Mouse (Mus musculus): ENCODE measurements around the gene Tmeff1.

DNA sequence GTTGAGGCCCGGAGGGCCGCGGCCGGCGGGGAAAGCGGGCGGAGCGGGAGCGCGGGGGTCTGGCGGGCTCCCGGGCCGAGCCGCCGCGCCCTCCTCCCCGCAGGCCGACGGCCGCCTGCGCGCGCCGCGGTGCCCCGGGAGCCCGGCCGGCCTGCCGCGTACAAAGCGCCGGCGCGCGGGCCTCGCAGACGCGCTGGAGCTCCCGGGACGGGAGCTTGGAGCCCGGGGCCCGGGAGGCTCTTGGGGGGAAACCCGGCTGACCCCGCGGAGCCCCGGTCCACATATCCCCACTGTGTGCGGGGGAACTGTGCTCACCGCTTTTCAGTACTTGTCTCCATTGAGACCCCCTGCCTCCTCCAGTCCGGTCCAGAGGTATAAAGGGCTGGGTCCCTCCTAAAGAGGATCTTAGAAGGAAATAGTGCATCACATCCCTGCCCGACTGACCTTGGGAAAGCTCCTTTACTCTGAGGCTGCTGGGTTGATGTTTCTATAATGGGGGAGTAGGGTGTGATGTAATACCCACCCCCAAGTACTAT is 44.3 kb upstream of the Tmeff1 start:
- TF ChIP-seq CTCF (IDR thresholded peaks at IDR 0.05; ENCODE audit: low read depth) (no peak), EP300 (IDR thresholded peaks at IDR 0.05; ENCODE audit: low read depth) (no peak)
